Mouse (Mus musculus) urinary bladder, postnatal 10 days (tissue): ENCODE data around the gene Pitpnc1.

Experiments used
- DNase-seq: peaks from one replicate; pipeline ENCODE4 v3.0.0; 2022; ENCODE audit warnings: low spot score

Gene Pitpnc1

DNA sequence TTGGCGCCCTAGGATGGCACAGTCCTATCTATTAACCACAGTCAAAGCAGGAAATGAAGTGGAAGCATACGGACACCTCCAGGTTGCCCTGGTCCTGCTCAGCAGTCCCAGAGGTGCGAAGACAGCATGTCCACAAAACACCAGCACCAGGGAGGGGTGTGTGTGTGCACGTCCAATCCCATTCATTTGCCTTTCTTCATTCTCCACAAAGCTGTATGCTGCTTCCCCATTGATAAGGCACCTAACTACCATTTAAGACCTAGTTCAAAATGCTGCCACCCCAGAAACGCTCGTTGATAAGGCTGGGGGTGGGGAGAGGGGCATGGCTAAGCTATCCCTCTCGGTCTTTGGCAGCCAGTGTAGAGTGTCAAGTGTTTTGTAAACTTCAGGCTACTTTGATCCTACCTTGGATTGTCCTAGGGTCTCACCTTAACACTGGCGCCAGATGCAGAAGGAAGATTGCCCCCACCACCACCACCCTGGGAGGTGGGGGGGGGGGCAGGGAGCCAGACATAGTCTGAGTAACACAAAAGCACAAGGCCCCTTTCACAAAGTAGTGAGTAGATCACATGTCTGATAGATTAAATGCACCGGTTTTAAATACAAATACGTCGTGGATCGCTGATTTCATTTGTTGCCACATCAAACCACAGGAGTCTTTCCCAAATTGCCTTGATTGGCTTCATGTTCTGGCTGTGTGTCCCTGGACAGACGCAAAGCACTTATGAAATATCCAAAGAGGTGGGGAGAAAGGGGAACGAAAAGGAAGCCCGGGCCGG is 2.1 kb downstream of the Pitpnc1 start:
- no peak for DNase-seq

DNA sequence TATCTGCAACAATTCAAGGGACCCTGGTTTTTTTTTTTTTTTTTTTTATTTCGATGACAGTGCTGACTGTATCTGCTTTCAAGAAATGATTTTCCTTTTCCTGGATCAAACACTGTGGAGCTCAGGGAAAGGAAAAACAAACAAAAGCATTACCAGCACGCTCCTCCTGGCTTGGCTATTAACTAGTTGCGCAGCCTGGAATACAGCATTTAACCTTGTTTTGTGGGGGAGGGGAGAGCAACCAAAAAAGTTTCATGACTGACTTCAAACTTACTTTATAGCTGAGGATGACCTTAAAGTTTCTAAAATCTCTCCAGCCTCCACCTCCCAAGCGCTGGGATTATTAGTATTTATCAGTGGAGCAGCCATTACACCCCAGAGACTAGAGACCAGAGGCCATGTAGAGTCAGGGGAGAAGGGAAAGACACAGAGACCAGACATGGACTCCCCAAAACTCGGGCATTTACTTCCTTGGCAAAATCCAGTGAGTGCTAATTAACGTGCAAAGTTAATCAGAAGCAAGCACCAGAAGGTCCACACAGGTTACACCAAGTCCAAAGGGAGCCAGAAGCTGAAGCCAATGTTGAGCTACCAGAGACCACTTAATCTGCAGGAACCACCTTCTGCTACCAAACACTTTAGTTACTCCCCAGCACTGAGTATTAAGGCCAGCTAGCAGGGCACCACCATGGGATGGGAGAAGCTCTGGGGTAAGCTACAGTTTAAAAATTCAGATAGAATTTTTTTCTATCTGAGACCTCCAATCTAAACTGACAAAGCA is 3.7 kb downstream of the Pitpnc1 start:
- DNase-seq = no peak

DNA sequence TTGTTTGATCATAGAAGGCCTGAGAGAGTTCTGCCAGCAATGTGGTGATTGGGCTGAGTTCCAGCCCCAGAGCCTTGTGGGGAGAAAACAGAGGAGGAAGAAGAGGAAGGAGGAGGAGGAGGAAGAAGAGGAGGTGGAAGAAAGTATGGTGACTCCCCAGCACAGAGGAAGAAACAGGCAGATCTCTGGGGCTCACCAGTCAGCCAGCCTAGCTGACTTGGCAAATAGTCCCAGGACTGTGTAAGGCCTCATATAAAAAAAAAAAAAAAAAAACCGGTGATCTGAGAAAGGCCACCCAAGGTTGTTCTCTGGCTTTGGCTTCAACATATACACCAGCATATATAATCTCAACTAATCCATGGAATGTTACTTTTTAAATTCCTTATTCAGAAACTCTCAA is 4.5 kb downstream of the Pitpnc1 start:
- DNase-seq = no peak

DNA sequence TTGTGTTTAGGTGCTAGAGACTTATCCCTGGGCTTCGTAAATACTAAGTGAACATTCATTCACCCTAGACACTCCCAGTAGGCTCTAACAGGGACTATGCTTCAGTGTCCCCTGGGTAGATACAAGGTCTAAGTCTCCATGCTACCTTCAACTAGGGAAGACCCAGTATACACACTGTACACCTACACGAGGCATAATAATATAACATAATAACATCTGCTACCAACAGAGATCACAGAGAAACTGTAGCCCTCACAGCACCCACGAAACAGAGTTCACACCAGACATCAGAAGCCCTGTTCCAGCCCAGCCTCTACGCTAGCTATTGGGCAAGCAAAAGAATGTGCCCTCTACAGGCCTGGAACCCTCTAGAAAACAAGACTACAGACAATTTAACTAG is 5.5 kb downstream of the Pitpnc1 start:
- no peak for DNase-seq

DNA sequence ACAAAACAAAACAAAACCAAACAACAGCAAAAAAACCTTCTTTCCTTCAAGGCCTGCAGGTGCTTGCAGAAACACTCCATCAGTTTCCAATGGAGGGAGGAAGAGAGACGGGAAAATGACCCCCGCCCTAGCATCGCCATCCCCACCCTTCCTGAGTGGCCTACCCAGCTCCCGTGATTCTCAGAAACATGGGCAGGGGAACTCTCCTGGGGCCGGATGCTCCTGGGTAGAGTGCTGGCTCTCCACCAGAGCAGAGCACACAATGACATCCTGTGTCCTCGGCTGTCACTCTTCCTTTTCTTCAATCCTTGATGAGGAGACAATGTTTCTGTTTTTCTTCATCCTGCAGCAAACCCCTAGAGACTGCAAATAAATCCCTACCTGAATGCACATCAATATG is 6.4 kb downstream of the Pitpnc1 start:
- no peak for DNase-seq

DNA sequence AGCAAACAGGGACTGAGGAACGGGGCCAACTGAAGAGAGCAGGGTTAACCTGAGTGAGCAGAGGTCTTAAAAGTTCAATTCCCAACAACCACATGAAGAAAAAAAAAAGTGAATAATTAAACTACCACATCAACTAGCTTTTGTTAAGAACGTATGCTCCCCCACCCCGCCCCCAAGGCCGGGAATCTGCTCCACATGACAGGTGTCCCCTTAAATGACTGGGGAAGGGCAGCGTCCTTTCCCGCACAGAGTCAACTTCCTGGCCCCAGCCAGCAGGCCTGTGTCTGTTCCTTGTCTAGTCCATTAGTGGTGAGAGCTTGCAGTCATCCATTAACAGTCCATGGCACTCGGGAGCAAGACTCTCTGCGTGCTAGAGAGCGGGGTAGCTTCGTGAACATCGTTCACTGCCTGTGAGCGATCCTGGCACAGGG is 7.2 kb downstream of the Pitpnc1 start:
- DNase-seq = no peak

DNA sequence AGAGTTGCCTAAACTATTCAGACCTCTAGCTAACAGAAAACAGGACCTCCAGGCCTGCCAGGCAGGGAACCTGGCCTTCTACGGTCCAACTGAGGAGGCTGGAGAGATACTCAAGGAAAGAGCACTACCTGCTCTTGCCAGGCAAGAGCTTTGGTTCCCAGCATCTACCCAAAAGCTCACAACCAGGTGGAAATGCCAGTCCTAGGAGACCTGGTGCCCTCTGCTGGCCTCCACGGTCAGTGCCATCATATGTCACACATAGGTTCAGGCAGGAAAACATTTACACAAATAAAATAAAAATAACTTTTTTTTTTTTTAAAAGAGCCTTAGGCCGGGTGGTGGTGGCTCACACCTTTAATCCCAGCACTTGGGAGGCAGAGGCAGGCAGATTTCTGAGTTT is 8.0 kb downstream of the Pitpnc1 start:
- no peak for DNase-seq

DNA sequence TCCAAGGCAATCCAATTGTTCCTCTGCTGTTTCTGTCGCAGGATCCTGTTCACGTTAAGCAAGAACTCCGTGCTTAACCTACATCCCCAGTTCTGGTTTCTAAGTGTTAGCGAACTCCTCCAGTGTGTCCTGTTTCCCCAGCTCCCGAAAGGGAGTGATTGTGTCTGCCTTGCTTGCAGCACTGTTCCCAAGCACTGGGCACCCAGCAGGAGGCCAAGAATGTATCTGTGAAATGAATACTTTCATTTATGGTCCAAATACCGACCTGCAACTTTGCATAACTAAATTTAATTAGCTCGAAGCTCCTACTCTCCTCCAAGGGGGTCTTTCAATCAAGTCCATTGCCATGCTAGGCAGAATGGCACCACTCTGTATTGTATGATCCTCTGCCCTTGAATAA is 10.7 kb downstream of the Pitpnc1 start:
- DNase-seq = no peak

DNA sequence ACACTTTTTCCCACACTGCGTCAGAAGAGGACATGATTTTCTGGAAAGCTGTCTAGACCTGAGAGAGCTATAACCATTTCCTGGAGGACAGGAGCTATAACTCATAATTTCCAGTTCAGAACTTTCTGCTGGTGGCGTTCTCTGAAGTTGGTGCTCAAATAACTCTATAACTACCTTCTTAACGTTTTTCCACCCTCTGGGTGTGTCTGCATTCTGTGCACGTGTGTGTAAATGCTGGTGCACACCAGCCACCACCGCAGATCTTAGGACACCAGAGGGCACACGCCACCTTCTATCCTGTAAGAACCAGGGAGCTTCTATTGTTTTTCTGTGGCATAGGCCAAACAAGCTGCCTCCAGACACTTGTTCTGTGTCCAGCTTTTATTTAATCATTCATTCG is 11.5 kb downstream of the Pitpnc1 start:
- DNase-seq = no peak

DNA sequence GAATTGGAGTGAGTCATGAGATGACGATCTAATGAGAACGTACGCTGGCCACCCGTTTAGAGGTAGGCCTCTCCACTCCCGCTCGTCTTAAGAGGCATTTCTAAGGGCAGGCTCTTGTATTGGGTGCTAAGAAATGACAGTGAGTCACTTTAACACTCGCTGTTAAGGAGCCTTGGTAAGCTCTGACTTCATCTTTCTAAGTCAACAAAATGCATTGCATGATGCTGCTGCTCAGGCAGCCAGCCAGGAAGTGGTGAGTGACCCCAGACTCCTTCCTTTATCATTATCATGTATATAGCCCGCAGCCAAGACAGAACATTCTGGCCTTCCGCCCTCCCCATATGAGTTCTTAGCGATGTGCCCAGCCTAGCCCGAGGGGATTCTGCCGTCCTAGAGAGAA is 12.2 kb downstream of the Pitpnc1 start:
- DNase-seq = no peak

DNA sequence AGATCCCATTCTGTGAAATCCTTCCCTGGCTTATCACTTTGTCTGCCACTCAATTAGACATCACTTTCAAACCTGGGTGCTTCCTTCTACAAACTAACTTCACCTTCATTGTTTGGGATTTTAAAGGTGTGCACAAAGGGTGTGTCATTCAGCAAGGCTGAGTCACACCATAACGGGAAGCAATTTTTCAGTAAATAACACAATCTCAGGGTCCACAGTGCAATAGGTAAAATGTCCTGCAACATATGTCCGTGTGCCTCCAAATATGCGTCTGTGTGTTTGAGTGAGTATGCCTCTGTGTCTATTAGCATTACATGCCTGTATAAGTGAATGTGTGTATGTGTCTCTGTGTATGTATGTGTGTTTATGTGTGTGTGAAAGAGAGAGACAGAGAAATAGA is 13.2 kb downstream of the Pitpnc1 start:
- no peak for DNase-seq

DNA sequence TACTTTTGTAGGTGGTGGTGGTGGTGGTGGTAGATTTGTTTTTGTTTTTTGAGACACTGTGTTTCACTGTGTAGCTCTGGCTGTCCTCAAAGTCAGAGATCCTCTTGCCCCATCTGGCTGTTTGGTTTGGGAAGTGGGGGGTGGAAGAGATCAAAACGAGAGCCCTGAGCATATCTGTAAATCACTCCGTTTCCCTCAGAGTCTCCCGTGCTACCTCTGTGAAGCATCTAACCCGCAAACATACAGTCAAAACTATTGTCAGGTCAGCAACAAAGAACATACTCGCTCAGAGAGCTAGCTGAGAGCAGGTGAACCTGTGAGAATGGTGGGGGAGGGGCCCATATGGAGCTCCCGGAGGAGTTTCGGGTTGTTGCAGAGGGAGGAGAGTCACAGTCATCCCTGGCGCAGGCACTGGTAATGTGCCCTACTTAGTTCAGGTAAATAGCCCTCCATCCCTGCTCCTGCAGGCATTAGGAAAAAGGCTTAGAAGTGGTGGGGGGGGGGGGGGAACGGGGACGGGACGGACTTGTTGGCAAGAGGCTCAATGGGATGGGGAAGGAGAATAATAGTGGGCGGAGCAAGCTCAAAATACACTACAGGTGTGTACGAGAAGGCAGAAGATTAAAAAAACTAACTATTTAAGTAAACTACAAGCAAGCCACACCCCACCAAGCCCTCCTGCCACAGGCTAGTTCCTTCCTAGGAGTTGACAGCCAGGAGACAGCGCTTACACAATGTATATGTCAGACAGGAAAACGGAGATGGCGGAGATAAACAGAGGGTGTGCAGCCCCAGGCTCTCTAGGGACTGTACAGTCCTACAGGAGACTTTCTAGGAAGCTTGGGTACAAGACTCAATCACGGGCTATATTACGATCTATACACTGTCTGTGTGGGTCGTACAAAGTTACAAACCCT is 15.7 kb downstream of the Pitpnc1 start:
- no peak for DNase-seq

DNA sequence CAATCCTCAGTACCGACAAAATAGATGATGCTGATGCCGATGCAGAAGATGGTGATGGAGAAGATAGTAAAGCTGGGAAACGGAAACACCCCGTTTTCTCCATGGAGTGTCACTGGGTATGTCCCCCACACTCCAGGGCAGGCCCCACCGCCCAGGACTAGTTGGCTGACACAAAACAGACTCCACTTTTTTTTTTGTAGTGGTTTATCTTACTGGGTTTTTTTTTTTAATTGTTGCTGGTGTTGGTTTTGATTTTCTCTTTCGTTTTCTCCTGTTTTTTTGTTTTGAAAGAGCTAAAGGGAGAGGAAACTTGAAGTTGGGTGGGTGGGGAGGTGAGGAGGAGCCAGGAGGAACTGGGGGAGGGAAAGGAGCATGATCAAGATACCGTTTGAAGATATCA is 18.4 kb downstream of the Pitpnc1 start:
- no peak for DNase-seq

DNA sequence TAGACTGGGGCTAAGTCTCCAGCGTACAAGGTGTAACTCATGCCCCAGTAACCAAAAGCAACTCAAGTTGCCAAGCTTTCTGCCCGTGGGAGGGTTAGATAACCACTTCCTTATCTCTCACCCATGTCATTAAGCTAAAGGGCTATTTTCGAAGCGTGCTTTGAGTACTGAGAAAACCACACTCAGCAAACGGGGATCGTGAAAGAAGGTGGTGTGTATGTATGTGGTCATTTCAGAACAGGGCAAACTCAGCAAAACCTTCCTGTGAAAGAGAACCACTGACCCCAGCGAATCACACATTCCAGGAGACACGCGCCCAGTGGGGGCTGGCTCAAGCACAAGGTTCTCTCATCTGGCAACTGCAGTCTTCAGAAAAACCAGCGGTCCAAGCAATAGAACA is 19.4 kb downstream of the Pitpnc1 start:
- no peak for DNase-seq

DNA sequence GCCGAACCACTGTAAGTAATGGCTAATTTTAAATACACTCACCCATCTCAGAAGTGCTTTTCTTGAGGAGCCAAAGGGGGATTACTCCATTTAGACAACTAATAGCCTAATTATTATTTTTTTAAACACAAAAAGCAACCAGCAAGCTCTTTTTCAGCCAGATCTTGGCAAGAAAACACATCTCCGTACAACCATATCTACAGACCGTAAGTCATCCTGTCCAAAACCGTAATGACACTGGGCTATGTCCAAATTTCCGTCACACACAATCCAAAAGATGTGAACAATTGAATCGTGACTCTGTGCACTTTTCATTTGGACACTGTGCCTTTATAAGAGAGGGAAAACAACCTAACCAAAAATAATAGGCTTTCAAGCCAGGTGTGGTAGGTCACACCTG is 20.4 kb downstream of the Pitpnc1 start:
- no peak for DNase-seq

DNA sequence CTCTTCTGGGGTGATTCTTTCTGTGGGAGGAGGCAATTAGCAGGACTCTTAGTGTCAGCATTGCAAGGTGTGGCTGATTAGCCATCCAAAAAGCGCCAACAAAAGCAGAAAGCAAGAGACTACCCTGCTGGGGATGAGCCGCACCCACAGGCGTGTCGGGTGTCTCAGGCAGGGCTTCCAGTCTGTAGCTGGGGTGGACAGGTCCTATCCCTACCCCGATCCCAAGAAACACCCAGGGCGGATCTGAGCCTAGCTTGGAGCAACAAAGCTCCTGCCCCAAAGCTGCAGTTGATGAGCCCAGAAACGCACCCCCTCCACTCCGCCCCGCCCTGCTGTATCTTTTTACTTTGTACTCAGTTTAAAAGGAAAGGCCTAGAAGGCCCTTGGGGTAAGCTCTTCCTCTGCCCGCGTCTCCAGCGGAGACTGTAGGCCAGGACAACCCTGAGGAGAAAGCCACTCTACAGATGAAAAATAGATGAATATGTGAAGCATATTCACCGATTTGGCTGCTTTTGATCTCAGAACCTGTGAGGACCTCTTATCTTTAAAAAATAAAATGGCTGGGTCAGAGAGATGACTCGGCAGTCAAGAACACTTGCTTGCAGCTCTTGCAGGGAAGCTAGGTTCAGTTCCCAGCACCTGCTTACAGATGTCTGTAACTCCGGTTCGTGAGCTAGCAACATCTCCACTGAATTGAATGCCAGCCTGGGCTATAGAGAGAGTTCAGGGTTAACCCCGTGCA is 21.2 kb downstream of the Pitpnc1 start:
- no peak for DNase-seq

DNA sequence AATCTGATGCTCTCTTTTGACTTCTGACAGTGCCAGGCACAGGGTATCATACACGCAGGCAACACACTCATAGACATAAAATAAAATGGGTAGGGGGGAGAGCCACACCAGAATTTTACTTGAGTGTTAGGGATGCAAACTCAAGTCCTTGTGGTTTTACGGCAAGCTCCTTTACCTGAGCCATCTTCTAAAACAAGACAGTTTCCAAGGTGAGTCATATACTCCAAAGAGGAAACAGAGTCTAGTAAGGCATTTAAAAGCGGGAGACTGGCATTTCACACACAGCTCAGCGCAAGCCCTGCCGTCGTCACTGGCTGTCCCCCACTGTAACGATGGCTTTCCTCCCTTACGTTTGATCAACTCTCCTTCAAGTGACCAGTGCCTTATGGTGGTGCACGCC is 22.6 kb downstream of the Pitpnc1 start:
- no peak for DNase-seq

DNA sequence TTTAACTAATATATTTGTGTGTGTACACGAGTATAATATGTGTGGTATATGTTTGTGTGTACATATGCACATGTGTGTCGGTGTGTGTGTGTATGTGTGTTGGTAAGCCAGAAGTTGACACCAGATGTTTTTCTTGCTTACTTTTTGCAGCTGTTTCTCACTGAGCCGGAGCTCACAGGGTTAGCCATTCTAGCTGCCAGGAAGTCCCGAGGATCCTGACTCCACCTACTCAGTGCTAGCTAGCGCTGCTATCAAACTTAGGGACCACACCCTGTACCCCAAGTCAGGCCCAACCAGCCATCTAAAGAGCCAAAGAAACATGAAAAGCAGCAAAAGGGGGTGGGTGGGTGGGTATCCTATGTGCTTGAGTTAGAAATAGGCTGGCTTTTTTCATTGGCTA is 23.1 kb downstream of the Pitpnc1 start:
- DNase-seq = no peak

DNA sequence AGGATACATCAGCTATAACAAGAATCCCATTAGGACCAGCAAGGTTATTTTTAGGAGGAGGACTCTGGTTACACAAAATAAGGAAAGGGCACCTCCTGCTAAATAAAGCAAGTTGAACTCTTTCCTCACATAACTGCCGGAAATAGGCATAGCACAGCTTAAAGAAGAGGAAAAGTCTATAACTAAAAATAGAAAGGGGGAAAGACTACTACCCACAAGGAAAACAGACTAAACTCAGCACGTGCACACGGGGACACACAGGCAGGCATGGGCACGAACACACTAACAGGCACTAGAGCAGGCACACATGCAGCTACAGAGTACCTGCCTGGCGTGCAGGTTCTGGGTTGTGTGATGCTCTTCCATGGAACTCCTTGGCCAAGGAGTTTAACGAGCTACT is 23.8 kb downstream of the Pitpnc1 start:
- no peak for DNase-seq

DNA sequence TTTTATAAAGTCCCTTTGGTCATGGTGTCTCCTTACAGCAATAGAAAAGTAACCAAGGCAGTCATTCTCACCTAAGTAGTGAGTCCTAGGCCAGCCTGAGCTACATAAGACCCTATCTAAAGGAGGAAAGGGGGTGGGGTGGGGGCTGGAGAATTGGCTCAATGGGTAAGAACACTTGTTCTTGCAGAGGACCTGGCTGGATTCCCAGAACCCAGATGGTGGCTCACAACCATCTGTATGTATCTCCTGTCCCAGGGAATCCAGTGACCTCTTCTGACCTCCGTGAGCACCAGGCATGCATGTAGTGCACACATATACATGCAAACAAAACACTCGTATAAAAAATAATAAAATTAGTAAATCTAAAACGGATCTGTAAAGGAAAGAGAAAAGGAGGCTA is 24.8 kb downstream of the Pitpnc1 start:
- DNase-seq = no peak

DNA sequence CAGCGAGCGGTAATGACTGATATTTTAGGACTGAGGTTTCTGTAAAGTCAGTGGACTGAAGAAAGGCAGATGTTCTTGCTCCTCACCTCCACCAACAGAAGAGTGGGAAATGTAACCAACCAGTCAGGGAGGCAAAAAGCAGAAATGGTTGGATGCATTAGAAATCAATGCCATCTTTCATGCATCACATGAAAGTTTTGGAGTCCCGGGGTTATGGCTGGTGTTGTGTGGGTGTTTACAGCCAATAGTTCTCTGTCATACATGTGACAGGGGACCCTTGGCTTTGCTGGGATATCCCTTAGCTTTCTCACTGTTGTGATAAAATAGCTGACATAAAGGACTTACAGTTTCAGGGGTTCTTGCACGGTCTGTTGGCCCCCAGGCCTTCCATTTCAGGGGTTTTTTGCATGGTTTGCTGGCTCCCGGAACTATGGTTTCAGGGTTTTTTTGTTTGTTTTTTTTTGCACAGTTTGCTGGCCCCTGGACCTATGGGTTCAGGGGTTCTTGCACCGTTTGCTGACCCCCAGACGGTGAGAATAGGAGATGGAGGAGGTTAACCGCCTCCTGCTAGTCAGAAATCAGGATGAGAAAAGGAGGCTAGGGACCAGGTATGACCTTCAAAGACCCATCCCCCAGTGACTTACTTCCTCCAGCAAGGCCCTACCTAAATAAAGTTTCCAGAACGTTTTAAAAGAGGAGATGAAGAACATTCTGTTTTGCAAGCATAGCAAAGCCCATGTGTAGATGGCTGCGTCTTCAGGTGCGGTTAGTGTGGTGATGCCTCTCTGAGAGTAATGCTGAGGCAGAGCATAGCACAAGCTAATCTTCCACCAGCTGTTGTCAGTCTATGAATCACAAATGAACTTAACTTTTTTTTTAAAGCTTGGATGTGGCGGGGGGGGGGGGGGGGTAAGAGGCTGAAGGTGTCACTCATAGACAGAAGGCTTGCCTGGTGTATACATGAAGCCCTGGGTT is 27.1 kb downstream of the Pitpnc1 start:
- no peak for DNase-seq
